Mouse (Mus musculus): Measurements from ENCODE around the gene Slc1a1. TPM values are rescaled to one million over a fixed set of nuclear protein-coding genes. Genes with fewer than 3 reads are reported as not detected.

Slc1a1 gene
- total and polyA plus RNA-seq, 2 experiments from 2014 or later: 3.7 to 14.1 TPM

- Histone ChIP-seq H3K27ac (ENCODE audit: low read depth) (no peak overlapping the region), H3K4me2 (ENCODE audit: low read depth, low read length) (no peak overlapping the region), H3K9ac (replicated peaks; ENCODE audit: low read depth, low read length) (no peak overlapping the region), H3K4me3 (ENCODE audit: low read depth, low read length) (no peak overlapping the region), H3K27me3 (ENCODE audit: control insufficient read depth, insufficient read depth, low read length) (no peaks in the 10 kb centered on the region), H3K9me3 (replicated peaks; ENCODE audit: control insufficient read depth, low read length) (no peaks in the 10 kb centered on the region), H3K36me3 (replicated peaks; ENCODE audit: control insufficient read depth, insufficient read depth, low read length) (no peaks in the 10 kb centered on the region), H3K4me1 (ENCODE audit: control insufficient read depth, insufficient read depth) (no peaks in the 10 kb centered on the region)
- ATAC-seq (ENCODE audit: insufficient read depth, low read depth) (no peak), DNase-seq (ENCODE audit: low spot score) (no peak)
- WGBS: 79% methylated on average over 3 of the region's 3 CpGs
- TF ChIP-seq CTCF (IDR thresholded peaks at IDR 0.05; ENCODE audit: low read depth) (no peak), EP300 (IDR thresholded peaks at IDR 0.05; ENCODE audit: low read depth) (no peak)
These were observed 17.2 kb downstream of the Slc1a1 start for GRCm38 (mm10) chr19:28852001-28852400.

DNA sequence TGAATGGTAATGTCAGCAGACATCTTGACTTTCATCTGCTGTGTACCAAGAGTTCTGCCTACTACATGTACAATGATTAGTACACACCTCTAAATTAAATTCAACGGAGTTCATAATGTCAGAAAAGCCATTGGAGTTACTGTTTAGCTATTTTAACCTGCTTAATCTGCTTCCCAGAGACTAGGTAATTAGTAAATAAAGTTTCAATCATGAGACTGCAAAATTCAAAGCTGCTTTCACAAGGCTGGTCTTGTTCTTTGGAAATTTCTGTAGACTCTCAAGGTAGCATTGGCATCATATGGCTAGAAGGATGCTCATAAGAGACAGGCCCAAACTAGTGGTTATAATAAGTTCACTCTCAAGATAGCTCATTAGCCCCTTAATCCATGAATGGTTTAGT lies 20.0 kb downstream of the Slc1a1 start:
- H3K27me3 ChIP-seq (ENCODE audit: control insufficient read depth, insufficient read depth, low read length): no peaks in the 10 kb centered on the region
- H3K36me3 ChIP-seq (replicated peaks; ENCODE audit: control insufficient read depth, insufficient read depth, low read length): no peaks in the 10 kb centered on the region
- TF ChIP-seq CTCF (IDR thresholded peaks at IDR 0.05; ENCODE audit: low read depth): no peak
- TF ChIP-seq EP300 (IDR thresholded peaks at IDR 0.05; ENCODE audit: low read depth): no peak
- H3K4me3 ChIP-seq (ENCODE audit: low read depth, low read length): no peak overlapping the region
- H3K9ac ChIP-seq (replicated peaks; ENCODE audit: low read depth, low read length): no peak overlapping the region
- H3K27ac ChIP-seq (ENCODE audit: low read depth): no peak overlapping the region
- WGBS: 59% methylated on average over 1 of the region's 1 CpGs
- no peak for ATAC-seq (ENCODE audit: insufficient read depth, low read depth)
- H3K9me3 ChIP-seq (replicated peaks; ENCODE audit: control insufficient read depth, low read length): no peaks in the 10 kb centered on the region
- DNase-seq (ENCODE audit: low spot score): no peak
- H3K4me2 ChIP-seq (ENCODE audit: low read depth, low read length): no peak overlapping the region
- H3K4me1 ChIP-seq (ENCODE audit: control insufficient read depth, insufficient read depth): no peaks in the 10 kb centered on the region

DNA sequence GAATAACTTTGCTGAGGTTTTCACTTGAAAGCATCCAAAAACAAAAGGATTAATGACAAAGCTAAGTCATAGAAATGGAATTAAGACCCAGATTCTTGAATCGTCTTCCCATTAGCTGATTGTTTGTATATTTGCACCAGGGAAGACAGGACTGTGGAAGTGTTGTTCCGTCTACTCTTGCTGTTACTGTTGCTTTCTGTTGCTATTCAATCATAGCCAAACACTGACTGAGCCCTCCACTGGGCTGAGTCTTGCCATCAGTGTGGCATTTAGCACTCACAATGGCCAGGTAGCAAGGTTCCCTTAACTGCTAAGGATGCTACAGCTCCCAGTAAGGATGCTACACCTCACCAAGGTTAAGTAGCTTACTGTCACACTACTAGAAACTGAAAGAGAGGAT lies 25.4 kb downstream of the Slc1a1 start:
- TF ChIP-seq EP300 (IDR thresholded peaks at IDR 0.05; ENCODE audit: low read depth): no peak
- no peak for TF ChIP-seq CTCF (IDR thresholded peaks at IDR 0.05; ENCODE audit: low read depth)

DNA sequence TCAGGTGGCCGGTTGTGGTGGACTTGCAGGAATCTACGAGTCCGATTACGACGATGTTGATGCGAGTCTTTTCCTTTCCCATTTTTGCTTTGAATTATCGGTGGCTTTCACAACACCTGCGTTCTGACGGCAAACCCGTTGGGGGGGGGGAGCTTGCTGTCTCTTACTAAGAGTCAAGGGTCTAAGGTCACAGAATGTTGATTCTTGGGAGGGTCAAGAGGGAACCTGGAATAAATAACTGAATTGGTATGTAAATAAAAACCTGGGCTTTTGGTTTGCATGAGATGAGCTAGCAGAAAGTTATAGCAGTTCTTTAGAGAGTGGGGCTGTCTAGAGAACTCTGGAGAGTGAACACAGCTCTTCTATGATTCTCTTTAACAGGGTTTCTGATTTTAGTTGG lies 28.8 kb downstream of the Slc1a1 start:
- Histone ChIP-seq H3K27ac (ENCODE audit: low read depth) (no peak overlapping the region), H3K4me2 (ENCODE audit: low read depth, low read length) (no peak overlapping the region), H3K27me3 (ENCODE audit: control insufficient read depth, insufficient read depth, low read length) (no peaks in the 10 kb centered on the region), H3K9ac (replicated peaks; ENCODE audit: low read depth, low read length) (no peak overlapping the region), H3K4me1 (ENCODE audit: control insufficient read depth, insufficient read depth) (no peaks in the 10 kb centered on the region), H3K36me3 (replicated peaks; ENCODE audit: control insufficient read depth, insufficient read depth, low read length) (no peaks in the 10 kb centered on the region), H3K9me3 (replicated peaks; ENCODE audit: control insufficient read depth, low read length) (no peaks in the 10 kb centered on the region), H3K4me3 (ENCODE audit: low read depth, low read length) (no peak overlapping the region)
- ATAC-seq (ENCODE audit: insufficient read depth, low read depth) (no peak), DNase-seq (ENCODE audit: low spot score) (no peak)
- WGBS: 92% methylated on average over 10 of the region's 10 CpGs
- TF ChIP-seq CTCF (IDR thresholded peaks at IDR 0.05; ENCODE audit: low read depth) (no peak), EP300 (IDR thresholded peaks at IDR 0.05; ENCODE audit: low read depth) (no peak)

More for the DNA sequence above, 25.4 kb downstream of the Slc1a1 start:
- WGBS: 84% methylated on average over 2 of the region's 2 CpGs
- no peaks in the 10 kb centered on the region for H3K36me3 ChIP-seq (replicated peaks; ENCODE audit: control insufficient read depth, insufficient read depth, low read length)
- H3K4me1 ChIP-seq (ENCODE audit: control insufficient read depth, insufficient read depth): no peaks in the 10 kb centered on the region
- ATAC-seq (ENCODE audit: insufficient read depth, low read depth) (no peak), DNase-seq (ENCODE audit: low spot score) (no peak)
- no peak overlapping the region for H3K27ac ChIP-seq (ENCODE audit: low read depth)
- no peak overlapping the region for H3K4me2 ChIP-seq (ENCODE audit: low read depth, low read length)
- H3K4me3 ChIP-seq (ENCODE audit: low read depth, low read length): no peak overlapping the region
- H3K9ac ChIP-seq (replicated peaks; ENCODE audit: low read depth, low read length): no peak overlapping the region
- no peaks in the 10 kb centered on the region for H3K27me3 ChIP-seq (ENCODE audit: control insufficient read depth, insufficient read depth, low read length)
- H3K9me3 ChIP-seq (replicated peaks; ENCODE audit: control insufficient read depth, low read length): no peaks in the 10 kb centered on the region

DNA sequence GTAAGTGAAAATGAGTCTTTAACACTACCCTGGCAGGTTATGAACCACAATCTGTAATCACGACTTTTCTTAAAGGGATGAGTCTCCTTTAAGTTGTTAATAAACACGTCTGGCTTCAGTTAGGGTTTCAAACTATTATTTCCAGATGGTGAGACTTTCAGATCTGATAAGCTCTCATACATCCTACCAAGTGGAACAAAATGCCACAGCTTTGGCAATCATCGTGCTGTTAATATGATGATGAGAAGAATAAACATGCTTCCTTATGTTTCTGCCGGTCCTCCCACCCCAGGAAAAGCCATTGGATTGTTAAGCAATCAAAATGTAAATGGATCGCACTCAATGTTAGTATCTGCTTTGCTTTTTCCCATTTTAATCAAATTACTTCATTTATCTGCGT lies 30.1 kb downstream of the Slc1a1 start:
- Histone ChIP-seq H3K36me3 (replicated peaks; ENCODE audit: control insufficient read depth, insufficient read depth, low read length) (no peaks in the 10 kb centered on the region), H3K9me3 (replicated peaks; ENCODE audit: control insufficient read depth, low read length) (no peaks in the 10 kb centered on the region), H3K4me3 (ENCODE audit: low read depth, low read length) (no peak overlapping the region), H3K4me1 (ENCODE audit: control insufficient read depth, insufficient read depth) (no peaks in the 10 kb centered on the region), H3K4me2 (ENCODE audit: low read depth, low read length) (no peak overlapping the region), H3K27me3 (ENCODE audit: control insufficient read depth, insufficient read depth, low read length) (no peaks in the 10 kb centered on the region), H3K27ac (ENCODE audit: low read depth) (no peak overlapping the region), H3K9ac (replicated peaks; ENCODE audit: low read depth, low read length) (no peak overlapping the region)
- DNase-seq (ENCODE audit: low spot score): no peak
- TF ChIP-seq EP300 (IDR thresholded peaks at IDR 0.05; ENCODE audit: low read depth) (no peak), CTCF (IDR thresholded peaks at IDR 0.05; ENCODE audit: low read depth) (no peak)
- 79% methylated on average over 6 of the region's 6 CpGs for WGBS
- ATAC-seq (ENCODE audit: insufficient read depth, low read depth): no peak

- Histone ChIP-seq H3K27me3 (ENCODE audit: control insufficient read depth, insufficient read depth, low read length) (no peaks in the 10 kb centered on the region), H3K4me2 (ENCODE audit: low read depth, low read length) (no peak overlapping the region), H3K27ac (ENCODE audit: low read depth) (no peak overlapping the region), H3K9me3 (replicated peaks; ENCODE audit: control insufficient read depth, low read length) (no peaks in the 10 kb centered on the region), H3K9ac (replicated peaks; ENCODE audit: low read depth, low read length) (no peak overlapping the region), H3K4me1 (ENCODE audit: control insufficient read depth, insufficient read depth) (no peaks in the 10 kb centered on the region), H3K4me3 (ENCODE audit: low read depth, low read length) (no peak overlapping the region), H3K36me3 (replicated peaks; ENCODE audit: control insufficient read depth, insufficient read depth, low read length) (no peaks in the 10 kb centered on the region)
- DNase-seq (ENCODE audit: low spot score) (no peak), ATAC-seq (ENCODE audit: insufficient read depth, low read depth) (no peak)
- WGBS: 96% methylated on average over 1 of the region's 1 CpGs
- TF ChIP-seq EP300 (IDR thresholded peaks at IDR 0.05; ENCODE audit: low read depth) (no peak), CTCF (IDR thresholded peaks at IDR 0.05; ENCODE audit: low read depth) (no peak)
These were observed 30.7 kb downstream of the Slc1a1 start for GRCm38 (mm10) chr19:28865501-28865900.

Measured in heart, postnatal 0 days (tissue).